Mouse (Mus musculus) stomach, embryonic 15.5 days (tissue): ENCODE results near the gene Eme2. TPM values are rescaled to one million over a fixed set of nuclear protein-coding genes. Genes with fewer than 3 reads are reported as not detected.

Experiments used
- ATAC-seq: fragments of 200-750 bp; cut with Nextera tagmentation; 2 replicates; pipeline ENCODE4 v1.8.0; 2017; ENCODE audit warnings: low read depth, moderate number of reproducible peaks, moderate TSS enrichment; ENCODE audit not compliant: insufficient read depth, low FRiP score
- H3K27ac ChIP-seq: fragments of 300-500 bp; sonication (generic); 2 replicates; pipeline ENCODE4 v1.5.1; 2015; ENCODE audit warnings: mild to moderate bottlenecking, inconsistent platforms
- H3K27me3 ChIP-seq: fragments of 300-500 bp; sonication (generic); replicated peaks from 2 replicates; pipeline ENCODE4 v1.6.1; 2015; ENCODE audit warnings: inconsistent platforms
- H3K36me3 ChIP-seq: fragments of 300-500 bp; sonication (generic); 2 replicates; pipeline ENCODE4 v1.6.1; 2015; ENCODE audit warnings: inconsistent platforms
- H3K4me1 ChIP-seq: fragments of 300-500 bp; sonication (generic); 2 replicates; pipeline ENCODE4 v1.6.1; 2015; ENCODE audit warnings: inconsistent platforms
- H3K4me2 ChIP-seq: fragments of 300-500 bp; sonication (generic); 2 replicates; pipeline ENCODE4 v1.6.1; 2015; ENCODE audit warnings: mild to moderate bottlenecking, inconsistent platforms
- H3K4me3 ChIP-seq: fragments of 300-500 bp; sonication (generic); replicated peaks from 2 replicates; pipeline ENCODE4 v1.5.1; 2015; ENCODE audit warnings: inconsistent platforms
- H3K9ac ChIP-seq: fragments of 300-500 bp; sonication (generic); 2 replicates; pipeline ENCODE4 v1.6.1; 2015; ENCODE audit warnings: inconsistent platforms
- H3K9me3 ChIP-seq: fragments of 300-500 bp; sonication (generic); 2 replicates; pipeline ENCODE4 v1.6.1; 2016; ENCODE audit warnings: inconsistent platforms
- whole genome bisulfite sequencing: fragments of 180-500 bp; shearing (Covaris S2); methylation state at CpG from one replicate; pipeline ENCODE4 v1.1.7; 2015; 5-methylcytosine and 5-hydroxymethylcytosine counted together
- polyA plus RNA-seq: library from polyadenylated mRNA; unstranded; fragments of >200 nt; fragmentation: Nextera tagmentation; extraction: Ambion mirVana; gene quantifications from 2 replicates; pipeline ENCODE4 v1.2.1, GENCODE M21; 2015

Gene Eme2
- polyA plus RNA-seq, 1 experiment from 2014 or later, result 26.3 TPM

- H3K27me3 ChIP-seq, result no peaks in the 10 kb centered on the region
- peaks cover 53% of the 10 kb centered on the region for H3K36me3 ChIP-seq
- peak overlapping the region; percentile 84 for H3K4me3 ChIP-seq
- H3K4me2 ChIP-seq, result peak overlapping the region; percentile 86
- peak overlapping the region; percentile 85 for H3K27ac ChIP-seq
- H3K9me3 ChIP-seq, result no peaks in the 10 kb centered on the region
- peaks cover 27% of the 10 kb centered on the region for H3K4me1 ChIP-seq
- H3K9ac ChIP-seq, result peak overlapping the region; percentile 75; the same call in 1 of the 2 replicates
- ATAC-seq, result no peak
- 11% methylated on average over 23 of the region's 23 CpGs for WGBS
Measured at GRCm38 (mm10) chr17:24895571-24896240, 819 bp upstream of the Eme2 start.

GRCm38 (mm10) chr17:24894061-24894994 is 559 bp downstream of the Eme2 start:
- H3K4me3 ChIP-seq, result peak overlapping the region; percentile 84
- H3K27ac ChIP-seq, result peak overlapping the region; percentile 85
- H3K4me2 ChIP-seq, result peak overlapping the region; percentile 86
- peak overlapping the region; percentile 75 for H3K9ac ChIP-seq
- H3K4me1 ChIP-seq, result peaks cover 27% of the 10 kb centered on the region
- no peak for ATAC-seq
- H3K9me3 ChIP-seq, result no peaks in the 10 kb centered on the region
- 10% methylated on average over 31 of the region's 31 CpGs for WGBS
- peaks cover 44% of the 10 kb centered on the region for H3K36me3 ChIP-seq
- no peaks in the 10 kb centered on the region for H3K27me3 ChIP-seq

- Histone ChIP-seq H3K27ac (no peak overlapping the region), H3K4me3 (no peak overlapping the region), H3K9ac (no peak overlapping the region), H3K4me1 (peaks cover 28% of the 10 kb centered on the region), H3K9me3 (no peaks in the 10 kb centered on the region), H3K27me3 (no peaks in the 10 kb centered on the region), H3K36me3 (peaks cover 39% of the 10 kb centered on the region), H3K4me2 (no peak overlapping the region)
- no peak for ATAC-seq
- 96% methylated on average over 2 of the region's 2 CpGs for WGBS
Measured at GRCm38 (mm10) chr17:24893276-24893675, 1.6 kb downstream of the Eme2 start.

- no peak overlapping the region for H3K27ac ChIP-seq
- no peak overlapping the region for H3K9ac ChIP-seq
- no peaks in the 10 kb centered on the region for H3K27me3 ChIP-seq
- 91% methylated on average over 12 of the region's 12 CpGs for WGBS
- H3K4me3 ChIP-seq, result no peak overlapping the region
- no peak overlapping the region for H3K4me2 ChIP-seq
- no peak for ATAC-seq
- no peaks in the 10 kb centered on the region for H3K9me3 ChIP-seq
- H3K4me1 ChIP-seq, result peaks cover 31% of the 10 kb centered on the region
- peaks cover 35% of the 10 kb centered on the region for H3K36me3 ChIP-seq
Measured at GRCm38 (mm10) chr17:24892785-24893184, 2.1 kb downstream of the Eme2 start.

GRCm38 (mm10) chr17:24891321-24891720 is 3.6 kb downstream of the Eme2 start:
- Histone ChIP-seq H3K4me2 (no peak overlapping the region), H3K4me3 (no peak overlapping the region), H3K9me3 (no peaks in the 10 kb centered on the region), H3K36me3 (peaks cover 33% of the 10 kb centered on the region), H3K9ac (no peak overlapping the region), H3K27me3 (no peaks in the 10 kb centered on the region), H3K4me1 (peaks cover 30% of the 10 kb centered on the region), H3K27ac (no peak overlapping the region)
- 82% methylated on average over 13 of the region's 13 CpGs for WGBS
- ATAC-seq, result no peak

GRCm38 (mm10) chr17:24890151-24891092 is 4.5 kb downstream of the Eme2 start:
- no peak overlapping the region for H3K27ac ChIP-seq
- no peak overlapping the region for H3K4me3 ChIP-seq
- H3K4me1 ChIP-seq, result peaks cover 27% of the 10 kb centered on the region
- H3K9ac ChIP-seq, result no peak overlapping the region
- WGBS, result 80% methylated on average over 19 of the region's 19 CpGs
- peaks cover 33% of the 10 kb centered on the region for H3K36me3 ChIP-seq
- ATAC-seq, result no peak
- H3K4me2 ChIP-seq, result no peak overlapping the region
- H3K9me3 ChIP-seq, result no peaks in the 10 kb centered on the region
- H3K27me3 ChIP-seq, result no peaks in the 10 kb centered on the region

GRCm38 (mm10) chr17:24888862-24889261 is 6.0 kb downstream of the Eme2 start:
- H3K4me3 ChIP-seq, result no peak overlapping the region
- WGBS, result 86% methylated on average over 3 of the region's 3 CpGs
- ATAC-seq, result no peak
- H3K9ac ChIP-seq, result no peak overlapping the region
- H3K27ac ChIP-seq, result no peak overlapping the region
- H3K27me3 ChIP-seq, result no peaks in the 10 kb centered on the region
- no peaks in the 10 kb centered on the region for H3K9me3 ChIP-seq
- H3K4me2 ChIP-seq, result no peak overlapping the region
- H3K4me1 ChIP-seq, result peaks cover 28% of the 10 kb centered on the region
- H3K36me3 ChIP-seq, result peaks cover 33% of the 10 kb centered on the region

- 59% methylated on average over 18 of the region's 18 CpGs for WGBS
- Histone ChIP-seq H3K27me3 (no peaks in the 10 kb centered on the region), H3K4me3 (peak overlapping the region; percentile 88), H3K9ac (peak overlapping the region; percentile 83), H3K9me3 (no peaks in the 10 kb centered on the region), H3K4me1 (peaks cover 24% of the 10 kb centered on the region), H3K36me3 (peaks cover 31% of the 10 kb centered on the region), H3K4me2 (peak overlapping the region; percentile 81), H3K27ac (no peak overlapping the region)
- ATAC-seq, result no peak
Measured at GRCm38 (mm10) chr17:24887291-24888080, 7.4 kb downstream of the Eme2 start.

GRCm38 (mm10) chr17:24886932-24887271 is 8.0 kb downstream of the Eme2 start:
- peaks cover 26% of the 10 kb centered on the region for H3K36me3 ChIP-seq
- peak; percentile 5; the same call in 1 of the 2 replicates for ATAC-seq
- WGBS, result under 1% methylated on average over 18 of the region's 18 CpGs

GRCm38 (mm10) chr17:24886134-24886931 is 8.6 kb downstream of the Eme2 start, which contains the start of the genes Nubp2 and Spsb3:
Nubp2 (minus strand) TSS chr17:24886349.
Spsb3 (plus strand) TSS chr17:24886643.
- H3K9me3 ChIP-seq, result no peaks in the 10 kb centered on the region
- peak within 1 kb of the TSS; percentile 83 for H3K9ac ChIP-seq
- peaks cover 21% of the 10 kb centered on the region for H3K36me3 ChIP-seq
- peak within 1 kb of the TSS; percentile 88 for H3K4me2 ChIP-seq
- H3K4me3 ChIP-seq, result peak within 1 kb of the TSS; percentile 94
- ATAC-seq, result peak; percentile 95
- under 1% methylated on average over 69 of the region's 69 CpGs for WGBS
- peaks cover 24% of the 10 kb centered on the region for H3K4me1 ChIP-seq
- peak within 1 kb of the TSS; percentile 65 for H3K27ac ChIP-seq
- no peaks in the 10 kb centered on the region for H3K27me3 ChIP-seq

More at GRCm38 (mm10) chr17:24886932-24887271, 8.0 kb downstream of the Eme2 start:
- peaks cover 24% of the 10 kb centered on the region for H3K4me1 ChIP-seq
- peak overlapping the region; percentile 88 for H3K4me3 ChIP-seq
- H3K27me3 ChIP-seq, result no peaks in the 10 kb centered on the region
- H3K27ac ChIP-seq, result peak overlapping the region; percentile 65
- H3K9ac ChIP-seq, result peak overlapping the region; percentile 83
- peak overlapping the region; percentile 81 for H3K4me2 ChIP-seq
- H3K9me3 ChIP-seq, result no peaks in the 10 kb centered on the region
